Mouse (Mus musculus) hindbrain, embryonic 15.5 days (tissue): ENCODE measurements around the gene Dusp8. TPM values are rescaled to one million over a fixed set of nuclear protein-coding genes. Genes with fewer than 3 reads are reported as not detected.

ENCODE experiments used
- ATAC-seq: fragments of 200-750 bp; cut with Nextera tagmentation; 2 replicates; pipeline ENCODE4 v1.8.0; 2017; ENCODE audit warnings: low read depth, moderate number of reproducible peaks, moderate TSS enrichment; ENCODE audit not compliant: low FRiP score
- H3K27ac ChIP-seq: fragments of 300-500 bp; sonication (generic); replicated peaks from 2 replicates; pipeline ENCODE4 v1.5.1; 2015; ENCODE audit warnings: mild to moderate bottlenecking, inconsistent platforms
- H3K27me3 ChIP-seq: fragments of 300-500 bp; sonication (generic); 2 replicates; pipeline ENCODE4 v1.6.1; 2015; ENCODE audit warnings: control low read depth, inconsistent platforms
- H3K36me3 ChIP-seq: fragments of 300-500 bp; sonication (generic); 2 replicates; pipeline ENCODE4 v1.6.1; 2015; ENCODE audit warnings: control low read depth, inconsistent platforms
- H3K4me1 ChIP-seq: fragments of 300-500 bp; sonication (generic); replicated peaks from 2 replicates; pipeline ENCODE4 v1.6.1; 2015; ENCODE audit warnings: control low read depth, inconsistent platforms
- H3K4me2 ChIP-seq: fragments of 300-500 bp; sonication (generic); 2 replicates; pipeline ENCODE4 v1.6.1; 2015; ENCODE audit warnings: moderate library complexity, mild to moderate bottlenecking, inconsistent platforms
- H3K4me3 ChIP-seq: fragments of 300-500 bp; sonication (generic); 2 replicates; pipeline ENCODE4 v1.5.1; 2015; ENCODE audit warnings: mild to moderate bottlenecking, inconsistent platforms
- H3K9ac ChIP-seq: fragments of 300-500 bp; sonication (generic); 2 replicates; pipeline ENCODE4 v1.6.1; 2015; ENCODE audit warnings: inconsistent platforms
- H3K9me3 ChIP-seq: fragments of 300-500 bp; sonication (generic); 2 replicates; pipeline ENCODE4 v1.6.1; 2016; ENCODE audit warnings: control low read depth, inconsistent platforms
- WGBS: fragments of 180-500 bp; shearing (Covaris S2); methylation state at CpG from one replicate; pipeline ENCODE4 v1.1.7; 2015; 5-methylcytosine and 5-hydroxymethylcytosine counted together
- polyA plus RNA-seq: library from polyadenylated mRNA; unstranded; fragments of >200 nt; fragmentation: Nextera tagmentation; extraction: Ambion mirVana; gene quantifications from 2 replicates; pipeline ENCODE4 v1.2.1, GENCODE M21; 2015

Dusp8 gene
- polyA plus RNA-seq, 1 experiment from 2014 or later, result 134 TPM

DNA sequence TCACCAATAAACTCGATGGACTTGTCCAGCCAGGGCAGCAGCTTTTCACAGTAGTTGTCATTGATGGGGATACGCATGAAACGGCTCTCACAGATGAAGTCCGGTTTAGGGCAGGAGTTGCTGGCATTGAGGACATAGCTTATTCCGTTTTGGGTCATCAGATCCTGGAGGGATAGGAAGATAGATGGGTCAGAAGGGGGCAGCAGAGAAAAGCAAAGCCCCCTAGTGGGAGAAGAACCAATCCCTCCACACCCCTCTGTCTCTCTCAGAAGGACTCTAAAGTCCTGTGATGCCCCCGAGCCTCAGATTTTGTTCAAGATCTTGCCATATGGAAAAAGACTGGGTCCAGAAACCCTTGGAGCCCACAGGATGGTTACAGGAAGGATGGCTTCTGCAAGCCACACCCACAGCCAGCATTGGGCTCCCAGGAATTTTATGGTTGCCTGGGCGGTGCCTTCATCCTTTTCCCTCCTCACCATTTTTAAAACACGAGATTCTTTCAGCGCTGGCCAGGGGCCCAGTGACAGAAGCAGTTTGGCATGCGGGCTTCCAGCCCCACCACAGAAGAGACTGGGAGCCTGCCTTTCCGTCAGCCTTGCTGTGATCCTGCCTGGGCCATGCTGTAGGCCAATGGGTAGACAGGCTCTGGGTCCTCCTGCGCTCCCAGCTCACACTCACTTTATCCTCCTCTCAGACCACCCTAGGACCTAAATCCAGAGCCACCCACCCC is 11.9 kb downstream of the Dusp8 start:
- ATAC-seq, result no peak
- H3K9me3 ChIP-seq, result no peaks in the 10 kb centered on the region
- H3K4me1 ChIP-seq, result peaks cover 37% of the 10 kb centered on the region
- no peak overlapping the region for H3K27ac ChIP-seq
- no peak overlapping the region for H3K9ac ChIP-seq
- H3K36me3 ChIP-seq, result peaks cover 78% of the 10 kb centered on the region
- no peaks in the 10 kb centered on the region for H3K27me3 ChIP-seq
- no peak overlapping the region for H3K4me3 ChIP-seq
- 34% methylated on average over 12 of the region's 12 CpGs for WGBS
- H3K4me2 ChIP-seq, result no peak overlapping the region

DNA sequence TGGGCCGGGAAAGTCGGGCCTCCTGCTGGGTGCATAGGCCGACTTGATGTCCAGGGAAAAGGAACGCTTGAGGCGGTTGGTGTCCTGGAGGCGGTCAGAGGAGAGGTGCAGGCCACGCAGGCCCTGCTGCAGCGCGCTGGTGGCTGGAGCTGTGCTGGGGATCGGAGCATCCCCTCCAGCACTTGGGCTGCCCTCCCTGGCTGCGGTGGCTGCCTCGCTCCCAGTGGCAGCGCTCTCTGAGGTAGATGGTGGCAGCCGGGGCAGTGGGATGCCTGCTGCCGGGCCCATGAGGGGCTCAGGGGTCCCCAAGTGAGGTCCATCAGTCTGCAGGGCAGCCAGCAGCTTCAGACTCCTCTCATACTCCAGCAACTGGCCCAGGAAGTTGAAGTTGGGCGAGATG is 13.0 kb downstream of the Dusp8 start:
- Histone ChIP-seq H3K27me3 (no peaks in the 10 kb centered on the region), H3K4me2 (no peak overlapping the region), H3K27ac (no peak overlapping the region), H3K4me1 (peaks cover 28% of the 10 kb centered on the region), H3K9me3 (no peaks in the 10 kb centered on the region), H3K36me3 (peaks cover 70% of the 10 kb centered on the region), H3K9ac (no peak overlapping the region), H3K4me3 (no peak overlapping the region)
- WGBS, result 41% methylated on average over 16 of the region's 16 CpGs
- no peak for ATAC-seq

DNA sequence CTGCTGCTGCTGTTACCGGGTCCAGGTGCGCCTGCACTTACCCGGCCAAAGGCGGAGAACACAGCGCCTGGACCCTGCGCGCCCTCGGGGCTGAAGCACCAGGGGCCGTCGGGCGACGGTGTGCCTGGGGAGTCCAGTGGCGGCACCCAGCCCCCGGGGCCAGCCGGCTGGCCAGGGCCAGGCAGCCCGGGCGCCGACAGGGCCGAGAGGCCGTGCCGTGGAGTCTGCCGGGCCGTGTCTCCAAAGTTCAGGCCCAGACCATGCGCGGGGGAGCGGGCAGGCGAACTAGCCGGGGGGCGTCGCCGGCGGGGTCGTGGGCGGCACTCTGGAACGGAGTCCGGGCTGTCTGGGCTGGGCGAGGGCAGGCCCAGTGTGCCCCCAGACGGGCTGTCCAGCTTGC is 13.5 kb downstream of the Dusp8 start:
- H3K4me2 ChIP-seq, result no peak overlapping the region
- no peak overlapping the region for H3K9ac ChIP-seq
- no peak overlapping the region for H3K27ac ChIP-seq
- H3K27me3 ChIP-seq, result no peaks in the 10 kb centered on the region
- WGBS, result 14% methylated on average over 36 of the region's 38 CpGs
- H3K4me3 ChIP-seq, result no peak overlapping the region
- no peaks in the 10 kb centered on the region for H3K9me3 ChIP-seq
- peaks cover 28% of the 10 kb centered on the region for H3K4me1 ChIP-seq
- peaks cover 66% of the 10 kb centered on the region for H3K36me3 ChIP-seq
- no peak for ATAC-seq

DNA sequence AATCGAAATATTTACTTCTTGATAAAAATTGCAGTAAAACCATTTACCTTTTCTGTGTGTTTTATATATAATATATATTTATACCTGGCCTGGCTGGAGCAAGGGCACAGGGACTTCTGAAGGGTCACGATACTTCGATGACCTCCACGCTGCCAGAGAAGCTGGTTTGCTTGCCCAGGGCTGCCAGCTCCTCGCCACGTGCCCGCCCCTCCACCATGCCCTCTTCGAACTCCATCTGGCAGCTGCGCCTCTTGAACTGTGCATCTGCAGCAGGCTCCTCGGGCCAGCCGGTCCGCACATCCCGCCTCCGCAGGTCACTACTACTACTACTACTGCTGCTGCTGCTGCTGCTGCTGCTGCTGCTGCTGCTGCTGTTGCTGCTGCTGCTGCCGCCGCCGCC is 13.9 kb downstream of the Dusp8 start:
- ATAC-seq, result no peak
- no peak overlapping the region for H3K4me2 ChIP-seq
- no peak overlapping the region for H3K27ac ChIP-seq
- H3K4me3 ChIP-seq, result no peak overlapping the region
- peaks cover 28% of the 10 kb centered on the region for H3K4me1 ChIP-seq
- WGBS, result 30% methylated on average over 17 of the region's 17 CpGs
- no peaks in the 10 kb centered on the region for H3K9me3 ChIP-seq
- H3K27me3 ChIP-seq, result no peaks in the 10 kb centered on the region
- H3K9ac ChIP-seq, result no peak overlapping the region
- peaks cover 62% of the 10 kb centered on the region for H3K36me3 ChIP-seq

DNA sequence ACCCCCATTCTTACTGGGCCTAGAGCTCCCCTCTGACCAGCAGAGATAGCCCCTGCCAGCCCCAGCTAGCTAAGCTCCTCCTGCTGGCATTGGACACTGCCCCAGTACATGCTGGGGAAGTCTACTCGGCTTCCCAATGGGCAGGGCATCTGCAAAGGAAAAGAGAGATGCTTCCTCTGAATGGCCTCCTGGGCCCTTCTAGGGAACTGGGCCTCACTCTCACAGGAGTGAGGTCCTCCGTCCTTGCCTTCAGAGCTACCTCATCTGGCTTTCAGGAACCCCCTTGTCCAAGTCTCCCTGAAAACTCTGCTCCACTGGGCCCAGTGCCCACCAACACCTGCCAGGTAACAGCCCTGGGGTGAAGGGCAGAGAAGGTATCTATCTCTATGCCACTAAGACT is 14.8 kb downstream of the Dusp8 start:
- no peak overlapping the region for H3K9ac ChIP-seq
- no peak overlapping the region for H3K27ac ChIP-seq
- no peak for ATAC-seq
- peaks cover 54% of the 10 kb centered on the region for H3K36me3 ChIP-seq
- no peak overlapping the region for H3K4me3 ChIP-seq
- no peaks in the 10 kb centered on the region for H3K9me3 ChIP-seq
- H3K27me3 ChIP-seq, result no peaks in the 10 kb centered on the region
- H3K4me2 ChIP-seq, result no peak overlapping the region
- H3K4me1 ChIP-seq, result peaks cover 28% of the 10 kb centered on the region
- WGBS, result 45% methylated on average over 2 of the region's 2 CpGs

DNA sequence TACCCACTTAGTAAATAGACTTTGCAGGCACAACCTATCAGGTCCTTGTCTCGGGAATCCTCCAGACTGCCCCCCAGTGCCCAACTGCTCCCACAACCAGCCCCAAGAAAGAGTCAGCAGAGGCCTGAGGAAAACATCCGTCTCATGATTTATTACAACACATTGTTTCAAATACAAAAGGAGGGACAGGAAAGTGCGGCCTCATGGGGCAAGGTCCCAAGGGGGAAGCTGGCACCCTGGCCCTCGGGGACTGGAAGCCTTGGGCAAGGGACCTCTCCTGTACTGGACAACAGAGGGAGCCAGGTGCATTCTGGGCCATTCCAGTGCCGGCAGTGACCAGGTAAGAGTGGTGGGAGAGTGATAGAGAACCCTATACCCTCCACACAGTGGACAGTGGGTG is 16.3 kb downstream of the Dusp8 start:
- peaks cover 40% of the 10 kb centered on the region for H3K36me3 ChIP-seq
- WGBS, result 44% methylated on average over 5 of the region's 5 CpGs

DNA sequence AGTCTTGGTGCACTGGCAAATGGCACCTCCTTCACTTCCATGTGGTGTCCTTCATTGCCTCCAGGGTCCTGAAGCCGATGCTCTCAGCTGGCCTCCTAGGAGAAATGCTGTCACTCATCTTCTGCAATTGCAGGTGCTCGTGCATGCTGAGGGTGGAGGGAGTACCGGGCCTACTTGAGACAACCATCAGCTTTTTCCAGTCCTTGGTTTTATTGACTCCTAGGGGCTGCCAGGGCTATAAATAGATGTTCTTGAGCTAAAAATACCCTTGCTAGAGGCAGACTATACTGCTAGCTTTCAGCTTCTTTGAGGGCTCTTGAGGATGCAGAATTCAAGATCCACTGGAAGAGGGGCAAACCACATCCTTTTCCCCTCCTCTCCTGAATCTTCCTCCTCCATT is 18.5 kb downstream of the Dusp8 start:
- H3K4me1 ChIP-seq, result peaks cover 5% of the 10 kb centered on the region
- peaks cover 26% of the 10 kb centered on the region for H3K36me3 ChIP-seq
- no peak overlapping the region for H3K27ac ChIP-seq
- 68% methylated on average over 3 of the region's 3 CpGs for WGBS
- ATAC-seq, result no peak
- no peak overlapping the region for H3K9ac ChIP-seq
- H3K9me3 ChIP-seq, result no peaks in the 10 kb centered on the region
- H3K4me2 ChIP-seq, result no peak overlapping the region
- no peaks in the 10 kb centered on the region for H3K27me3 ChIP-seq
- no peak overlapping the region for H3K4me3 ChIP-seq

More for the DNA sequence above, 16.3 kb downstream of the Dusp8 start:
- Histone ChIP-seq H3K9ac (no peak overlapping the region), H3K4me3 (no peak overlapping the region), H3K27ac (no peak overlapping the region), H3K9me3 (no peaks in the 10 kb centered on the region), H3K4me2 (no peak overlapping the region), H3K4me1 (peaks cover 15% of the 10 kb centered on the region), H3K27me3 (no peaks in the 10 kb centered on the region)
- no peak for ATAC-seq

DNA sequence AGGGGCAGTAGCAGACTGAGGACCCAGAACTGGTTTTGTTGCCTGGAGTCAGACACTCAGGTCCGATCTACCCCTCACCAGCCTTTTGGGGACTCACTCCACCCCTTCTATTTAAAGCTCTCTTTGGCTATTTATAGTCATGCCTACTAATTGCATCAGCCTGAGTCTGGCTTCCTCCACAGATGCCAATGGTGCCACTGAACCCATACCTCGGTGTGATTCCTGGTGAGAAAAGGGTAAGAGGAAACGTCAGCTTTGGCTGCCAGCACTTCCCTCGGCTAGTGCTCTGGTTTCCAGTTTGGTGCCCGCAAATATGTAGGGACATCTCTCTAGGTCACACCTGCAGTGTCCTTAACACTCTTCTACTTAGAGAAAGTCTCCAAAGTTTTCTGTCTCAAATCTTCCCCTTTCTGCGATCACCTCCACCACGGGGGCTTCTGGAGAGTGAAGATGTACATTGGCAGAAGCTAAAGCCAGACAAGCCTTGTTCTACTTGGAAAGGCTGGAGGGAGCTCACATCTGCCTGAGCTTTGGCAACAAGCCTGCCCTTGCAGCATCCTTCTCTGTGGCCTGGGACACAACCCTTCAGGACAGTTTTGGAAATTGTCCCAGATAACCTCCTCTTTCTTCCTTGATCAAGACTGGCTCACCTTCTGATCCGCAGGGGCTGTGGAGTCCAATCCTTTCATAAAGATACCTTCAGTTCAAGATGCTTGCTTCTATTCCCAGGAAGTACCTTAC is 21.3 kb downstream of the Dusp8 start:
- H3K9ac ChIP-seq, result no peak overlapping the region
- peaks cover 3% of the 10 kb centered on the region; the same call in 1 of the 2 replicates for H3K36me3 ChIP-seq
- no peak for ATAC-seq
- no peaks in the 10 kb centered on the region for H3K27me3 ChIP-seq
- peaks cover 7% of the 10 kb centered on the region for H3K4me1 ChIP-seq
- H3K27ac ChIP-seq, result no peak overlapping the region
- no peaks in the 10 kb centered on the region for H3K9me3 ChIP-seq
- no peak overlapping the region for H3K4me3 ChIP-seq
- H3K4me2 ChIP-seq, result no peak overlapping the region
- WGBS, result 79% methylated on average over 8 of the region's 8 CpGs

DNA sequence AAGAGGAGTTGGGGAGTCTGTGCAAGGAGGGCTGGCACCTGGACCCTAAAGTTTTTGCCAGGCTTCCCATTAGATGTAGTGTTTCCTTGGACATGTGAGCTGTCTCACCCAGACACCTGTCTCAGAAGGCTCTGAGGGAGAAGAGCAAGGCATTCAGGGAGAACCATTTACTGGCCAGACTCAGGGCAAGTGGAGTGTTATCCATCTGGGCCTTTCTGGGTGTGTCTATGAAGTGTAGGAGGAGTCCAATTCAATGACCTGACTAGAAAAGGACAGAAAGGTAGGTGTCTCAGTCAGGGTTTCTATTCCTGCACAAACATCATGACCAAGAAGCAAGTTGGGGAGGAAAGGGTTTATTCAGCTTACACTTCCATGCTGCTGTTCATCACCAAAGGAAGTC is 23.9 kb downstream of the Dusp8 start:
- no peak overlapping the region for H3K4me3 ChIP-seq
- H3K9me3 ChIP-seq, result no peaks in the 10 kb centered on the region
- H3K4me2 ChIP-seq, result no peak overlapping the region
- H3K27ac ChIP-seq, result no peak overlapping the region
- peaks cover 7% of the 10 kb centered on the region for H3K4me1 ChIP-seq
- H3K9ac ChIP-seq, result no peak overlapping the region
- no peak for ATAC-seq
- no peaks in the 10 kb centered on the region for H3K27me3 ChIP-seq
- H3K36me3 ChIP-seq, result no peaks in the 10 kb centered on the region

DNA sequence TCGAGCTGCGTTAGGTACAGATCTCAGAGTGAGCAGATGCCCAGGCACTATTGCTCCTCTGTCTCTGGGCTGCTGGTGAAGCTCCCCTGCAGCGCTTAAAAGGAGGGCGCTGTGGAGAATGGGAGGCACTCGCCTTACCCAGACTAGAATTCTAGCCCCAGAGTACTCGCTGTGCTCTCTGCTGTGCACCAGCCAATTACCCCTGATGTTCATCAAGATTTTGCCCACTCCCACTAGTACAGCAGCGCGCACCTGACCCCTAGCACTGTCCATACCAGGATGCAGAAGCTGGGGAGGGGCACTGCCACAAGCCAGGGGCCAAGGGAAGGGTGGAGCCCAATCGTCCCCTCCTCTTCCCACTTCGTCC is 24.4 kb downstream of the Dusp8 start:
- Histone ChIP-seq H3K9ac (peak overlapping the region; percentile 23; the same call in 1 of the 2 replicates), H3K4me3 (peak overlapping the region; percentile 24), H3K27me3 (no peaks in the 10 kb centered on the region), H3K9me3 (no peaks in the 10 kb centered on the region), H3K4me1 (peaks cover 7% of the 10 kb centered on the region), H3K27ac (no peak overlapping the region), H3K4me2 (peak overlapping the region; percentile 53), H3K36me3 (no peaks in the 10 kb centered on the region)
- ATAC-seq, result peak; percentile 85
- WGBS, result 5% methylated on average over 9 of the region's 10 CpGs

DNA sequence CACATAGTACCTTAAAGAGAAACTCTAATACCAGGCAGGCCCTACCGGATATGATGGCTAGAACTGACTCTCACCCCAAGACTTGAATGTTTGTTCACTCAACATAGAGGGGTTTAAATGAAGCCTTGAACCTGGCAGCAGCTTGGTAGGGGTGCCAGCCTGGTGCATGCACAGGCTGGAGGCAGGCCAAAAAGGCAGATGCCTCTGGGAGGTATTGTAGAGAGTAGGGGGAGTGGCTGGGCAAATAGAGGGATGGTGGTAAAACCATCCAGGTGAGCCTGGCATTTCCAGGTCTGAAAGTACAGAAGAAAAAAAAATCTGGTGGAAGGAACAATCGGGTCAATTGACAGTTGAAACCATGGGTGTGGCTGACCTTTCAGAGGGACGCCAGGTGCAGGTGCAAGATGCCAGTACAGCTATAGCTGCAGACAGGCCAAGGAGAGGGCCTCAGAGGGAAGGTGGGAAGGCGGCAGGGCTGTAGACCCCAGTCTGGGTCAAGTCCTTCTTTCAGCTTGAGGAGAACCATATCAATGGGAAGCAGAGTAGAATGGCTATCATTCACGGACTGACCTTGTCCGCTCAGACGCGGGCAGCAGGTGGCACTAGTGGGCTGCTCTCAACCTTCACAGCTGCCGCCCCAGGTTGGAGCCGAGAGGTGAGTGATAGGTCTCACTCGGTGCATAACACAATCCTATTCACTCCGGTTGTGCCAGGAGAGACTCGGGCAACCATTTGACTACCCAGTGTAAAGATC is 25.0 kb downstream of the Dusp8 start:
- H3K4me2 ChIP-seq, result peak overlapping the region; percentile 53
- H3K4me1 ChIP-seq, result peaks cover 7% of the 10 kb centered on the region
- peak overlapping the region; percentile 23; the same call in 1 of the 2 replicates for H3K9ac ChIP-seq
- H3K4me3 ChIP-seq, result peak overlapping the region; percentile 24
- H3K36me3 ChIP-seq, result no peaks in the 10 kb centered on the region
- WGBS, result 19% methylated on average over 13 of the region's 13 CpGs
- no peaks in the 10 kb centered on the region for H3K9me3 ChIP-seq
- no peak overlapping the region for H3K27ac ChIP-seq
- peak; percentile 92 for ATAC-seq
- H3K27me3 ChIP-seq, result no peaks in the 10 kb centered on the region

DNA sequence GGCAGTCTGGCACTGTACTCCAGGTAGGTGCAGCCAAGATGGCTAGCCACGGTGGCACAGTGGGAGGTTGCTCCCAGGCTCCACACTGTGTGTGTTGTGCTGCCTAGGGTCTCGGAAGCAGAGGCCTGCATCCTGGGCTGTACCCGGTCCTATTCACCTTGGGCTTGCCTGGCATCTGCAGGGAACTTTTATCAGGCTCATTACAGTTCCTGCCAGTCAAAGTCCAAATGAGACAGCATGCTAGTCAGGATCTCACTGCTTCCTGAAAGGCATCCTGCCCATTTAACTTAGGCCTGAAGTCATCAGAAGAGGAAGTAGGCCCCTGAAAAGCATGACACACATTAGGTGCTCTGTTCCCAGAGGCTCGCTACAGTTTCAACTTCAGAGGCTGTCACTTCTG is 27.2 kb downstream of the Dusp8 start:
- no peak overlapping the region for H3K4me3 ChIP-seq
- 0 out of 2 replicates have a peak, but pooled peaks cover 4% of the 10 kb centered on the region for H3K27me3 ChIP-seq
- H3K27ac ChIP-seq, result no peak overlapping the region
- 71% methylated on average over 4 of the region's 4 CpGs for WGBS
- H3K36me3 ChIP-seq, result no peaks in the 10 kb centered on the region
- ATAC-seq, result no peak
- no peak overlapping the region for H3K9ac ChIP-seq
- peaks cover 7% of the 10 kb centered on the region for H3K4me1 ChIP-seq
- H3K9me3 ChIP-seq, result no peaks in the 10 kb centered on the region
- H3K4me2 ChIP-seq, result no peak overlapping the region
